Mouse (Mus musculus) embryonic fibroblast, embryonic 13.5 days (primary cell): ENCODE results near the gene Ints2.

Source experiments
- CTCF ChIP-seq: IDR thresholded peaks from 2 replicates; pipeline ENCODE4 v1.5.1; 2011; ENCODE audit warnings: mild to moderate bottlenecking, control low read depth, low read length, moderate library complexity, borderline replicate concordance; ENCODE audit not compliant: insufficient read depth
- POLR2A ChIP-seq: IDR thresholded peaks from 2 replicates; pipeline ENCODE4 v1.6.1; 2011; ENCODE audit warnings: low read depth, mild to moderate bottlenecking, control low read depth, low read length, moderate library complexity

DNA sequence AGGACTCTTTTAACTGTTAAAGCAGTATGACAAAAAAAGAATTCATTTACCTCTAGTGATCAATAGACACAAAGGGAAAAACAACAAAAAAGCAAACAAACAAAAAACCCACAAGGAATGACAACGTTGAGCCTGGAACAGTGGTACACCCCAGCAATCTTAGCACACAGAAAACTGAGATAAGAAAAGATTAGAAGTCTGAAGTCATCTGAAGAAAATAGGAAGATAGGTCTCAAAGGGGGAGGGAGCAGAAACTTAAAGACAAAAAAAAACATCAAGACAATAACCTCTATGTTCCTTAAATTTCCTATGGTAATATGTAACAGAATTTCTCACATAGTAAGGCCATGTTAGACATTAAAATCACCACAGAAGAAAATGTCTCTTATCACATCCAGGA, 4.0 kb downstream of the Ints2 start:
- TF ChIP-seq POLR2A (no peak), CTCF (no peak)
